Mouse (Mus musculus): ENCODE data around the gene Gm4303. TPM values are rescaled to one million over a fixed set of nuclear protein-coding genes. Genes with fewer than 3 reads are reported as not detected.
"Not testable (repeated sequence)": the region's sequence is repeated elsewhere in the genome, so short reads cannot be mapped to it uniquely, and the experiment has no call there.

Gene Gm4303
- not detected in 2 replicates for polyA plus RNA-seq (2015; fragmentation: Nextera tagmentation; extraction: Ambion mirVana)

DNA sequence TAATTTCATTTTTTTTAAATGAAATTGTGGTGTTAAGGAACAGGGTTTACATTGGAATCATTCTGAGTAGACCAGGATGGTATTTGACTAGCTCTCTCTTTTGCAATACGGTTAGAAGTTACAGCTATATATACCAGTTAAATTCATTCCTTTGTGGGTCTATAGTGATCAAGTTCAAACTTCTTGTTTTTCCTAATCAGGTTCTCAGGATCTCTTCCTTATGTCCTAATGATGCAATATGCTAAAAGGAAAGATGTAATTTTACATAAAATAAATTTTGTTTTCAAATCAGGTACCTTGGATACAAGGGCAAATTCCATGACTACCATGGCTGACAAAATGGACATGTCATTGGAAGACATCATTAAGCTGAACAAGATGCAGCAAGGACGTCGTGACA is at the start of gene Gm4303:
Gene Gm4303 (plus strand): TSS at position 301 of the 400 bp plus-strand sequence.
- H3K9ac ChIP-seq (replicated peaks); H3K4me1 ChIP-seq; H3K4me2 ChIP-seq; H3K9me3 ChIP-seq (replicated peaks); H3K36me3 ChIP-seq; H3K27me3 ChIP-seq (replicated peaks); H3K27ac ChIP-seq (replicated peaks); ATAC-seq (ENCODE audit: low FRiP score); H3K4me3 ChIP-seq (replicated peaks): not testable (repeated sequence)
- WGBS, result no CpG with 5 or more reads among the region's 3 CpGs

GRCm38 (mm10) chr10:100296105-100296504 is 49.7 kb upstream of the Gm4303 start:
- no peaks in the 10 kb centered on the region for H3K27me3 ChIP-seq (replicated peaks)
- no peaks in the 10 kb centered on the region for H3K36me3 ChIP-seq
- WGBS, result 90% methylated on average over 2 of the region's 2 CpGs
- no peak overlapping the region for H3K4me2 ChIP-seq
- no peaks in the 10 kb centered on the region for H3K9me3 ChIP-seq (replicated peaks)
- H3K27ac ChIP-seq (replicated peaks), result no peak overlapping the region
- H3K4me3 ChIP-seq (replicated peaks), result no peak overlapping the region
- no peak overlapping the region for H3K9ac ChIP-seq (replicated peaks)
- H3K4me1 ChIP-seq, result no peaks in the 10 kb centered on the region
- ATAC-seq (ENCODE audit: low FRiP score), result no peak

GRCm38 (mm10) chr10:100300106-100300505 is 45.7 kb upstream of the Gm4303 start:
- not testable (repeated sequence) for ATAC-seq (ENCODE audit: low FRiP score); H3K4me2 ChIP-seq; H3K9ac ChIP-seq (replicated peaks); H3K36me3 ChIP-seq; H3K4me1 ChIP-seq; H3K9me3 ChIP-seq (replicated peaks); H3K27ac ChIP-seq (replicated peaks); H3K4me3 ChIP-seq (replicated peaks); H3K27me3 ChIP-seq (replicated peaks)

- not testable (repeated sequence) for H3K4me2 ChIP-seq; H3K4me3 ChIP-seq (replicated peaks); ATAC-seq (ENCODE audit: low FRiP score); H3K36me3 ChIP-seq; H3K9ac ChIP-seq (replicated peaks); H3K9me3 ChIP-seq (replicated peaks); H3K27me3 ChIP-seq (replicated peaks); H3K4me1 ChIP-seq; H3K27ac ChIP-seq (replicated peaks)
- WGBS, result no CpG with 5 or more reads among the region's 2 CpGs
These were observed 10.4 kb upstream of the Gm4303 start, which contains the start of gene Gm4301 for GRCm38 (mm10) chr10:100335376-100335775. Gene Gm4301, plus strand, starts transcription at chr10:100335676.

- H3K9ac ChIP-seq (replicated peaks); ATAC-seq (ENCODE audit: low FRiP score); H3K27me3 ChIP-seq (replicated peaks); H3K4me1 ChIP-seq; H3K36me3 ChIP-seq; H3K9me3 ChIP-seq (replicated peaks); H3K4me3 ChIP-seq (replicated peaks); H3K27ac ChIP-seq (replicated peaks); H3K4me2 ChIP-seq: not testable (repeated sequence)
- no CpG with 5 or more reads among the region's 3 CpGs for WGBS
These were observed 5.2 kb upstream of the Gm4303 start, which contains the start of gene Gm4302 for GRCm38 (mm10) chr10:100340536-100340935. Gene Gm4302, plus strand, starts transcription at chr10:100340836.

DNA sequence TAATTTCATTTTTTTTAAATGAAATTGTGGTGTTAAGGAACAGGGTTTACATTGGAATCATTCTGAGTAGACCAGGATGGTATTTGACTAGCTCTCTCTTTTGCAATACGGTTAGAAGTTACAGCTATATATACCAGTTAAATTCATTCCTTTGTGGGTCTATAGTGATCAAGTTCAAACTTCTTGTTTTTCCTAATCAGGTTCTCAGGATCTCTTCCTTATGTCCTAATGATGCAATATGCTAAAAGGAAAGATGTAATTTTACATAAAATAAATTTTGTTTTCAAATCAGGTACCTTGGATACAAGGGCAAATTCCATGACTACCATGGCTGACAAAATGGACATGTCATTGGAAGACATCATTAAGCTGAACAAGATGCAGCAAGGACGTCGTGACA is 5.0 kb downstream of the Gm4303 start, which contains the start of gene Gm4305:
Gene Gm4305 (plus strand): TSS at position 301 of the 400 bp plus-strand sequence.
- not testable (repeated sequence) for H3K4me3 ChIP-seq (replicated peaks); ATAC-seq (ENCODE audit: low FRiP score); H3K9me3 ChIP-seq (replicated peaks); H3K4me1 ChIP-seq; H3K4me2 ChIP-seq; H3K9ac ChIP-seq (replicated peaks); H3K27me3 ChIP-seq (replicated peaks); H3K36me3 ChIP-seq; H3K27ac ChIP-seq (replicated peaks)
- WGBS, result no CpG with 5 or more reads among the region's 3 CpGs

- not testable (repeated sequence) for H3K27me3 ChIP-seq (replicated peaks); H3K4me3 ChIP-seq (replicated peaks); H3K36me3 ChIP-seq; H3K9me3 ChIP-seq (replicated peaks); H3K4me1 ChIP-seq; H3K27ac ChIP-seq (replicated peaks); H3K4me2 ChIP-seq; ATAC-seq (ENCODE audit: low FRiP score); H3K9ac ChIP-seq (replicated peaks)
- WGBS, result 92% methylated on average over 2 of the region's 2 CpGs
These were observed 11.1 kb downstream of the Gm4303 start for GRCm38 (mm10) chr10:100356841-100357240.

DNA sequence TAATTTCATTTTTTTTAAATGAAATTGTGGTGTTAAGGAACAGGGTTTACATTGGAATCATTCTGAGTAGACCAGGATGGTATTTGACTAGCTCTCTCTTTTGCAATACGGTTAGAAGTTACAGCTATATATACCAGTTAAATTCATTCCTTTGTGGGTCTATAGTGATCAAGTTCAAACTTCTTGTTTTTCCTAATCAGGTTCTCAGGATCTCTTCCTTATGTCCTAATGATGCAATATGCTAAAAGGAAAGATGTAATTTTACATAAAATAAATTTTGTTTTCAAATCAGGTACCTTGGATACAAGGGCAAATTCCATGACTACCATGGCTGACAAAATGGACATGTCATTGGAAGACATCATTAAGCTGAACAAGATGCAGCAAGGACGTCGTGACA is 15.3 kb downstream of the Gm4303 start, which contains the start of gene Gm4307:
Gene Gm4307 (plus strand): TSS at position 301 of the 400 bp plus-strand sequence.
- not testable (repeated sequence) for H3K4me2 ChIP-seq; H3K36me3 ChIP-seq; H3K27ac ChIP-seq (replicated peaks); ATAC-seq (ENCODE audit: low FRiP score); H3K9me3 ChIP-seq (replicated peaks); H3K27me3 ChIP-seq (replicated peaks); H3K9ac ChIP-seq (replicated peaks); H3K4me1 ChIP-seq; H3K4me3 ChIP-seq (replicated peaks)
- WGBS, result no CpG with 5 or more reads among the region's 3 CpGs

DNA sequence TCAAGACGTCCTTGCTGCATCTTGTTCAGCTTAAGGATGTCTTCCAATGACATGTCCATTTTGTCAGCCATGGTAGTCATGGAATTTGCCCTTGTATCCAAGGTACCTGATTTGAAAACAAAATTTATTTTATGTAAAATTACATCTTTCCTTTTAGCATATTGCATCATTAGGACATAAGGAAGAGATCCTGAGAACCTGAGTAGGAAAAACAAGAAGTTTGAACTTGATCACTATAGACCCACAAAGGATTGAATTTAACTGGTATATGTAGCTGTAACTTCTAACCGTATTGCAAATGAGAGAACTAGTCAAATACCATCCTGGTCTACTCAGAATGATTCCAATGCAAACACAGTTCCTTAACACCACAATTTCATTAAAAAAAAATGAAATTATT is 36.7 kb downstream of the Gm4303 start, which contains the start of gene Gm4312:
Gene Gm4312 (minus strand): TSS at position 101 of the 400 bp plus-strand sequence.
- ATAC-seq (ENCODE audit: low FRiP score); H3K27ac ChIP-seq (replicated peaks): not testable (repeated sequence)

More for the DNA sequence above, 36.7 kb downstream of the Gm4303 start, which contains the start of gene Gm4312:
- not testable (repeated sequence) for H3K4me2 ChIP-seq; H3K27me3 ChIP-seq (replicated peaks); H3K4me3 ChIP-seq (replicated peaks); H3K4me1 ChIP-seq; H3K9ac ChIP-seq (replicated peaks); H3K36me3 ChIP-seq; H3K9me3 ChIP-seq (replicated peaks)
- no CpG with 5 or more reads among the region's 2 CpGs for WGBS

Other genes starting within 250 kb of the Gm4303 start
- not detected in 2 replicates for gene Gm4301, start 10.3 kb upstream of the Gm4303 start, polyA plus RNA-seq (2015; fragmentation: Nextera tagmentation; extraction: Ambion mirVana)
- gene Gm4302, start 5.1 kb upstream of the Gm4303 start, polyA plus RNA-seq (2015; fragmentation: Nextera tagmentation; extraction: Ambion mirVana), result not detected in 2 replicates
- not detected in 2 replicates for gene Gm4305, start 5.1 kb downstream of the Gm4303 start, polyA plus RNA-seq (2015; fragmentation: Nextera tagmentation; extraction: Ambion mirVana)
- gene Gm4307, start 15.4 kb downstream of the Gm4303 start, polyA plus RNA-seq (2015; fragmentation: Nextera tagmentation; extraction: Ambion mirVana), result not detected in 2 replicates
- gene Gm4312, start 36.6 kb downstream of the Gm4303 start, polyA plus RNA-seq (2015; fragmentation: Nextera tagmentation; extraction: Ambion mirVana), result not detected in 2 replicates
- gene Tmtc3, start 141.4 kb downstream of the Gm4303 start, polyA plus RNA-seq (2015; fragmentation: Nextera tagmentation; extraction: Ambion mirVana), result 10.5 and 10.8 TPM in 2 replicates
- gene Cep290, start 141.6 kb downstream of the Gm4303 start, polyA plus RNA-seq (2015; fragmentation: Nextera tagmentation; extraction: Ambion mirVana), result 5.7 and 5.9 TPM in 2 replicates
- gene 4930430F08Rik, start 244.5 kb downstream of the Gm4303 start, polyA plus RNA-seq (2015; fragmentation: Nextera tagmentation; extraction: Ambion mirVana), result 16.1 and 16.9 TPM in 2 replicates
- gene 1700017N19Rik, start 244.5 kb downstream of the Gm4303 start, polyA plus RNA-seq (2015; fragmentation: Nextera tagmentation; extraction: Ambion mirVana), result 0.29 and 0.68 TPM in 2 replicates